Mouse (Mus musculus) forebrain, embryonic 13.5 days (tissue): ENCODE measurements around the gene Fbxw11. TPM values are rescaled to one million over a fixed set of nuclear protein-coding genes. Genes with fewer than 3 reads are reported as not detected.

Experiments
- ATAC-seq: fragments of 200-750 bp; cut with Nextera tagmentation; 2 replicates; pipeline ENCODE4 v1.8.0; 2017
- H3K27ac ChIP-seq: fragments of 300-500 bp; sonication (generic); 2 replicates; pipeline ENCODE4 v1.5.1; 2015; ENCODE audit warnings: inconsistent platforms, mild to moderate bottlenecking, moderate library complexity
- H3K27me3 ChIP-seq: fragments of 300-500 bp; sonication (generic); 2 replicates; pipeline ENCODE4 v1.6.1; 2015; ENCODE audit warnings: mild to moderate bottlenecking, inconsistent platforms
- H3K36me3 ChIP-seq: fragments of 300-500 bp; sonication (generic); 2 replicates; pipeline ENCODE4 v1.6.1; 2015; ENCODE audit warnings: mild to moderate bottlenecking, inconsistent platforms; ENCODE audit not compliant: poor library complexity, severe bottlenecking
- H3K4me1 ChIP-seq: fragments of 300-500 bp; sonication (generic); 2 replicates; pipeline ENCODE4 v1.6.1; 2015; ENCODE audit warnings: inconsistent platforms
- H3K4me2 ChIP-seq: fragments of 300-500 bp; sonication (generic); 2 replicates; pipeline ENCODE4 v1.6.1; 2015; ENCODE audit warnings: inconsistent platforms, mild to moderate bottlenecking, moderate library complexity
- H3K4me3 ChIP-seq: fragments of 300-500 bp; sonication (generic); 2 replicates; pipeline ENCODE4 v1.5.1; 2015; ENCODE audit warnings: mild to moderate bottlenecking, inconsistent platforms
- H3K9ac ChIP-seq: fragments of 300-500 bp; sonication (generic); 2 replicates; pipeline ENCODE4 v1.6.1; 2015; ENCODE audit warnings: mild to moderate bottlenecking, inconsistent platforms
- H3K9me3 ChIP-seq: fragments of 300-500 bp; sonication (generic); replicated peaks from 2 replicates; pipeline ENCODE4 v1.6.1; 2016; ENCODE audit warnings: inconsistent platforms
- WGBS: fragments of 180-500 bp; shearing (Covaris S2); methylation state at CpG from one replicate; pipeline ENCODE4 v1.1.7; 2015; 5-methylcytosine and 5-hydroxymethylcytosine counted together
- polyA plus RNA-seq: library from polyadenylated mRNA; unstranded; fragments of >200 nt; fragmentation: Nextera tagmentation; extraction: Ambion mirVana; gene quantifications from 2 replicates; pipeline ENCODE4 v1.2.1, GENCODE M21; 2015

Gene Fbxw11
- polyA plus RNA-seq, 1 experiment from 2014 or later: 99.2 TPM

- 86% methylated on average over 5 of the region's 5 CpGs for WGBS
- no peaks in the 10 kb centered on the region for H3K9me3 ChIP-seq
Observed at GRCm38 (mm10) chr11:32786201-32786600, 143.7 kb downstream of the Fbxw11 start.

GRCm38 (mm10) chr11:32794759-32795445 is 152.4 kb downstream of the Fbxw11 start:
- Histone ChIP-seq H3K9ac (no peak overlapping the region), H3K9me3 (no peaks in the 10 kb centered on the region), H3K4me1 (0 out of 2 replicates have a peak, but pooled peaks cover 5% of the 10 kb centered on the region), H3K4me3 (no peak overlapping the region), H3K27me3 (no peaks in the 10 kb centered on the region), H3K4me2 (no peak overlapping the region), H3K27ac (no peak overlapping the region), H3K36me3 (no peaks in the 10 kb centered on the region)
- 70% methylated on average over 10 of the region's 10 CpGs for WGBS
- ATAC-seq: no peak

More at GRCm38 (mm10) chr11:32786201-32786600, 143.7 kb downstream of the Fbxw11 start:
- no peak overlapping the region for H3K4me2 ChIP-seq
- no peak overlapping the region for H3K4me3 ChIP-seq
- no peak overlapping the region for H3K9ac ChIP-seq
- no peak overlapping the region for H3K27ac ChIP-seq
- H3K36me3 ChIP-seq: no peaks in the 10 kb centered on the region
- H3K27me3 ChIP-seq: no peaks in the 10 kb centered on the region
- ATAC-seq: no peak
- H3K4me1 ChIP-seq: peaks cover 3% of the 10 kb centered on the region; the same call in 1 of the 2 replicates

Other genes starting within 250 kb of the Fbxw11 start
- 59.4 and 60.4 TPM in 2 replicates for gene Ubtd2, start 187.4 kb upstream of the Fbxw11 start, polyA plus RNA-seq
- gene Efcab9, start 110.6 kb upstream of the Fbxw11 start, polyA plus RNA-seq: 0.27 and 0.33 TPM in 2 replicates
- 1.3 TPM in 2 replicates for gene Stk10, start 109.4 kb upstream of the Fbxw11 start, polyA plus RNA-seq
- gene Smim23, start 181.9 kb downstream of the Fbxw11 start, polyA plus RNA-seq: not detected in 2 replicates